14 mouse cellular contexts compared by ENCODE assay signal in the genomic region with DNA sequence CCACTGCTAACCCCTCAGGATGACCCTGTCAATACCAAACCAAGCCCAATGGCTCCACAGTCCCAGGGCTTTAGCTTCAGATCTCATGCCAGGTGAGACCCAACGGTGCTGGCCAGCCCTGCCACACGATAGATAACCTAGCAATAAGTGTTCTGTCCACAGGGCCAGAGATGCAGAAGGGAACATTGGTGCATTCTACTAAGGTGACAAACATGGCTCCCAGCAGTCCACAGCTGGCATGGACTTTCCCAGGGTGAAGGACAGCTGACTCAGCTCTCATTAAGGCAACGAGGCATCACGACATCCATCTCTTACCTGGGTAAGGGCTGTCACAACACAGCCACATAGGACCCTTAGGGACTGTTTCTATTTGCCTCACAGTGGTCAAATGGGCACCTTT. TPM values are rescaled to one million over a fixed set of nuclear protein-coding genes. Genes with fewer than 3 reads are reported as not detected.
"Had no signal": no experiment of that assay in that cellular context is flagged by ENCODE, and none has a peak within 500 bp of the region (broad histone marks: within the 10 kb centered on the region; RNA-seq: fewer than 3 reads in every experiment).

No protein-coding gene starts in this region.

- H3K27me3 ChIP-seq: liver, embryonic 15.5 days; midbrain, embryonic 13.5 days; stomach, embryonic 15.5 days had no signal

- H3K4me2 ChIP-seq: liver, embryonic 11.5 days; liver, embryonic 15.5 days; midbrain, embryonic 13.5 days; stomach, embryonic 15.5 days had no signal

- H3K4me3 ChIP-seq: layer of hippocampus, adult 2 months; liver, embryonic 15.5 days; midbrain, embryonic 13.5 days; stomach, embryonic 15.5 days had no signal

- DNase-seq: kidney, postnatal 36 days; lung, adult 2 months; lung, postnatal 36 days; thymus, adult 2 months; thymus, postnatal 25 days had no signal

- ATAC-seq: lung, postnatal 0 days; midbrain, embryonic 13.5 days had no signal

- H3K9me3 ChIP-seq: liver, embryonic 15.5 days; midbrain, embryonic 13.5 days; stomach, embryonic 15.5 days had no signal

- H3K9ac ChIP-seq: liver, embryonic 15.5 days; midbrain, embryonic 13.5 days; stomach, embryonic 15.5 days had no signal

- H3K27ac ChIP-seq: liver, embryonic 15.5 days; midbrain, embryonic 13.5 days; stomach, embryonic 15.5 days had no signal

RNA-seq across cellular contexts. Expression of gene Fscn2, which starts 19.8 kb away (rescaled TPM):
- total RNA-seq: layer of hippocampus, postnatal 10 days; megakaryocyte progenitor cell, adult 5-6 weeks had no signal
- polyA plus RNA-seq: liver, embryonic 15.5 days; spleen, adult 2 months had no signal
